Mouse (Mus musculus) neural tube, embryonic 11.5 days (tissue): ENCODE data around the gene Ankdd1a. TPM values are rescaled to one million over a fixed set of nuclear protein-coding genes. Genes with fewer than 3 reads are reported as not detected.
A peak's percentile ranks its signal among the peaks of the same experiment; 100 is the strongest.

Experiments
- ATAC-seq: fragments of 200-750 bp; cut with Nextera tagmentation; 2 replicates; pipeline ENCODE4 v1.8.0; 2017; ENCODE audit warnings: moderate number of reproducible peaks, mild to moderate bottlenecking, moderate TSS enrichment, moderate library complexity; ENCODE audit not compliant: insufficient read depth, low FRiP score, low TSS enrichment
- DNase-seq: peaks from one replicate; pipeline ENCODE4 v3.0.0-alpha.2; 2015; ENCODE audit warnings: low spot score
- H3K27ac ChIP-seq: fragments of 300-500 bp; sonication (generic); 2 replicates; pipeline ENCODE4 v1.5.1; 2014; ENCODE audit warnings: low read depth, mild to moderate bottlenecking, low read length
- H3K27me3 ChIP-seq: fragments of 300-500 bp; sonication (generic); 2 replicates; pipeline ENCODE4 v1.6.1; 2014; ENCODE audit warnings: mild to moderate bottlenecking, low read length, mixed read lengths; ENCODE audit not compliant: control insufficient read depth, insufficient read depth
- H3K36me3 ChIP-seq: fragments of 300-500 bp; sonication (generic); 2 replicates; pipeline ENCODE4 v1.6.1; 2014; ENCODE audit warnings: mild to moderate bottlenecking, low read length, moderate library complexity, mixed read lengths; ENCODE audit not compliant: control insufficient read depth, insufficient read depth
- H3K4me1 ChIP-seq: fragments of 300-500 bp; sonication (generic); 2 replicates; pipeline ENCODE4 v1.6.1; 2014; ENCODE audit warnings: low read length, mixed read lengths; ENCODE audit not compliant: control insufficient read depth, insufficient read depth
- H3K4me2 ChIP-seq: fragments of 300-500 bp; sonication (generic); 2 replicates; pipeline ENCODE4 v1.6.1; 2014; ENCODE audit warnings: low read depth, mild to moderate bottlenecking, moderate library complexity
- H3K4me3 ChIP-seq: fragments of 300-500 bp; sonication (generic); 2 replicates; pipeline ENCODE4 v1.5.1; 2014; ENCODE audit warnings: low read depth, low read length
- H3K9ac ChIP-seq: fragments of 300-500 bp; sonication (generic); 2 replicates; pipeline ENCODE4 v1.6.1; 2014; ENCODE audit warnings: mild to moderate bottlenecking, low read length
- H3K9me3 ChIP-seq: fragments of 300-500 bp; sonication (generic); 2 replicates; pipeline ENCODE4 v1.6.1; 2016; ENCODE audit warnings: low read length; ENCODE audit not compliant: control insufficient read depth
- WGBS: fragments of 180-500 bp; shearing (Covaris S2); extraction: QIAGEN DNeasy Blood & Tissue Kit; methylation state at CpG from one replicate; pipeline ENCODE4 v1.1.7; 2014; 5-methylcytosine and 5-hydroxymethylcytosine counted together
- polyA plus RNA-seq: library from polyadenylated mRNA; unstranded; fragments of >200 nt; fragmentation: Nextera tagmentation; extraction: Ambion mirVana; gene quantifications from 2 replicates; pipeline ENCODE4 v1.2.1, GENCODE M21; 2014

The Ankdd1a gene
- polyA plus RNA-seq, 1 experiment from 2014 or later: 0.21 TPM

- Histone ChIP-seq H3K4me3 (no peak overlapping the region), H3K27ac (no peak overlapping the region), H3K9ac (no peak overlapping the region), H3K27me3 (no peaks in the 10 kb centered on the region), H3K36me3 (peaks cover 2% of the 10 kb centered on the region; the same call in 1 of the 2 replicates), H3K4me1 (peaks cover 9% of the 10 kb centered on the region), H3K9me3 (no peaks in the 10 kb centered on the region), H3K4me2 (no peak overlapping the region)
- 98% methylated on average over 2 of the region's 2 CpGs for WGBS
- ATAC-seq (no peak), DNase-seq (no peak)
Measured at GRCm38 (mm10) chr9:65465241-65465640, 54.8 kb downstream of the Ankdd1a start.

GRCm38 (mm10) chr9:65464161-65464560 lies 55.8 kb downstream of the Ankdd1a start:
- no peak overlapping the region for H3K4me2 ChIP-seq
- 92% methylated on average over 6 of the region's 6 CpGs for WGBS
- H3K4me1 ChIP-seq: peaks cover 11% of the 10 kb centered on the region
- H3K4me3 ChIP-seq: no peak overlapping the region
- peaks cover 2% of the 10 kb centered on the region; the same call in 1 of the 2 replicates for H3K36me3 ChIP-seq
- H3K27me3 ChIP-seq: no peaks in the 10 kb centered on the region
- ATAC-seq: no peak
- H3K9ac ChIP-seq: no peak overlapping the region
- no peak for DNase-seq
- no peak overlapping the region for H3K27ac ChIP-seq
- H3K9me3 ChIP-seq: no peaks in the 10 kb centered on the region

- Histone ChIP-seq H3K9me3 (no peaks in the 10 kb centered on the region), H3K27ac (no peak overlapping the region), H3K36me3 (peaks cover 2% of the 10 kb centered on the region; the same call in 1 of the 2 replicates), H3K4me2 (no peak overlapping the region), H3K9ac (no peak overlapping the region), H3K4me3 (no peak overlapping the region), H3K4me1 (peaks cover 11% of the 10 kb centered on the region), H3K27me3 (no peaks in the 10 kb centered on the region)
- ATAC-seq (no peak), DNase-seq (no peak)
- 84% methylated on average over 5 of the region's 5 CpGs for WGBS
Measured at GRCm38 (mm10) chr9:65462544-65462943, 57.4 kb downstream of the Ankdd1a start.

GRCm38 (mm10) chr9:65460732-65461442 lies 59.1 kb downstream of the Ankdd1a start, which contains the start of gene Spg21:
TSS of gene Spg21 (plus strand) at chr9:65460947.
- DNase-seq: peak; percentile 97
- WGBS: 0% methylated on average over 53 of the region's 53 CpGs
- peak; percentile 96 for ATAC-seq
- Histone ChIP-seq H3K9me3 (no peaks in the 10 kb centered on the region), H3K4me2 (peak within 1 kb of the TSS; percentile 58), H3K4me3 (peak within 1 kb of the TSS; percentile 67), H3K4me1 (peaks cover 11% of the 10 kb centered on the region), H3K27me3 (no peaks in the 10 kb centered on the region), H3K27ac (peak within 1 kb of the TSS; percentile 28), H3K36me3 (peaks cover under 1% of the 10 kb centered on the region; the same call in 1 of the 2 replicates), H3K9ac (peak within 1 kb of the TSS; percentile 66)

GRCm38 (mm10) chr9:65460198-65460597 lies 59.8 kb downstream of the Ankdd1a start:
- Histone ChIP-seq H3K27ac (peak overlapping the region; percentile 28), H3K4me3 (peak overlapping the region; percentile 67; the same call in 1 of the 2 replicates), H3K9me3 (no peaks in the 10 kb centered on the region), H3K36me3 (no peaks in the 10 kb centered on the region), H3K4me2 (peak overlapping the region; percentile 58), H3K9ac (peak overlapping the region; percentile 10), H3K27me3 (no peaks in the 10 kb centered on the region), H3K4me1 (peaks cover 11% of the 10 kb centered on the region)
- no peak for ATAC-seq
- WGBS: 30% methylated on average over 3 of the region's 3 CpGs
- DNase-seq: no peak

GRCm38 (mm10) chr9:65458975-65459374 lies 61.0 kb downstream of the Ankdd1a start:
- H3K27me3 ChIP-seq: no peaks in the 10 kb centered on the region
- ATAC-seq (no peak), DNase-seq (no peak)
- no peak overlapping the region for H3K4me3 ChIP-seq
- no peak overlapping the region for H3K4me2 ChIP-seq
- no peak overlapping the region for H3K9ac ChIP-seq
- WGBS: 93% methylated on average over 2 of the region's 2 CpGs
- H3K27ac ChIP-seq: no peak overlapping the region
- no peaks in the 10 kb centered on the region for H3K36me3 ChIP-seq
- peaks cover 11% of the 10 kb centered on the region for H3K4me1 ChIP-seq
- H3K9me3 ChIP-seq: no peaks in the 10 kb centered on the region

- H3K36me3 ChIP-seq: peaks cover 7% of the 10 kb centered on the region; the same call in 1 of the 2 replicates
Measured at GRCm38 (mm10) chr9:65447951-65448350, 72.0 kb downstream of the Ankdd1a start.

GRCm38 (mm10) chr9:65444692-65445091 lies 75.3 kb downstream of the Ankdd1a start:
- ATAC-seq: no peak
- Histone ChIP-seq H3K27ac (no peak overlapping the region), H3K4me1 (no peaks in the 10 kb centered on the region), H3K9me3 (no peaks in the 10 kb centered on the region), H3K9ac (no peak overlapping the region), H3K27me3 (no peaks in the 10 kb centered on the region), H3K4me3 (no peak overlapping the region), H3K4me2 (no peak overlapping the region), H3K36me3 (peaks cover 9% of the 10 kb centered on the region)
- no peak for DNase-seq
- 94% methylated on average over 4 of the region's 4 CpGs for WGBS

More at GRCm38 (mm10) chr9:65447951-65448350, 72.0 kb downstream of the Ankdd1a start:
- H3K4me1 ChIP-seq: no peaks in the 10 kb centered on the region
- H3K9me3 ChIP-seq: no peaks in the 10 kb centered on the region
- no peak for ATAC-seq
- H3K4me3 ChIP-seq: no peak overlapping the region
- H3K9ac ChIP-seq: no peak overlapping the region
- DNase-seq: no peak
- WGBS: 91% methylated on average over 6 of the region's 6 CpGs
- no peak overlapping the region for H3K27ac ChIP-seq
- no peak overlapping the region for H3K4me2 ChIP-seq
- H3K27me3 ChIP-seq: no peaks in the 10 kb centered on the region
